Mouse (Mus musculus): ENCODE results near the gene Pfdn5. TPM values are rescaled to one million over a fixed set of nuclear protein-coding genes. Genes with fewer than 3 reads are reported as not detected.
A peak's percentile ranks its signal among the peaks of the same experiment; 100 is the strongest.
"Not testable (repeated sequence)": the region's sequence is repeated elsewhere in the genome, so short reads cannot be mapped to it uniquely, and the experiment has no call there.

Gene Pfdn5
- polyA plus RNA-seq, 1 experiment from 2014 or later, result 485 TPM

DNA sequence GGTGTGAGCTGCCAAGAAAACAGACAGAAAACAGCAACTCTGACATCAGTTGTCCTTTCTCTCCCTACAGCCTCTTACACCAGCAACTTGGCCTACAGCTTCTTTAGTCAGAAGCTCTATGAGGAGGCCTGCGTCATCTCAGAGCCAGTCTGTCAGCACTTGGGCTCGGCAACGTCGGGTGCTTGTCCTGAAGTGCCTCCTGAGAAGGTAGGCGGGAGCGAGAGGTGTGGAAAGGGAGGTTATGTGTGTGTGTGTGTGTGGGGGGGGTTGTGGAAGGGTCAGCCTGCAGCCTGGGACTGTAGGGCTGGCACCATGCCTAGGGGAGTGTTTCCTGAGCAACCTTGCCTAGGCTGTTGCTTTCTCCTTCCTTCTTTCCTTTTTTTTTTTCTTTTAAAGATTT lies 23.4 kb upstream of the Pfdn5 start:
- 94% methylated on average over 6 of the region's 6 CpGs for WGBS
- Histone ChIP-seq H3K4me1 (no peaks in the 10 kb centered on the region), H3K4me3 (replicated peaks) (no peak overlapping the region), H3K9ac (replicated peaks) (no peak overlapping the region), H3K4me2 (no peak overlapping the region), H3K27ac (replicated peaks) (no peak overlapping the region), H3K36me3 (0 out of 2 replicates have a peak, but pooled peaks cover 6% of the 10 kb centered on the region), H3K9me3 (replicated peaks) (no peaks in the 10 kb centered on the region), H3K27me3 (replicated peaks) (no peaks in the 10 kb centered on the region)
- no peak for ATAC-seq (ENCODE audit: low FRiP score)

- Histone ChIP-seq H3K4me2 (no peak overlapping the region), H3K9ac (replicated peaks) (no peak overlapping the region), H3K36me3 (0 out of 2 replicates have a peak, but pooled peaks cover 2% of the 10 kb centered on the region), H3K4me1 (no peaks in the 10 kb centered on the region), H3K27ac (replicated peaks) (no peak overlapping the region), H3K4me3 (replicated peaks) (no peak overlapping the region), H3K27me3 (replicated peaks) (no peaks in the 10 kb centered on the region), H3K9me3 (replicated peaks) (no peaks in the 10 kb centered on the region)
- ATAC-seq (ENCODE audit: low FRiP score), result no peak
- 89% methylated on average over 9 of the region's 9 CpGs for WGBS
Observed at GRCm38 (mm10) chr15:102308717-102309116, 17.2 kb upstream of the Pfdn5 start.

DNA sequence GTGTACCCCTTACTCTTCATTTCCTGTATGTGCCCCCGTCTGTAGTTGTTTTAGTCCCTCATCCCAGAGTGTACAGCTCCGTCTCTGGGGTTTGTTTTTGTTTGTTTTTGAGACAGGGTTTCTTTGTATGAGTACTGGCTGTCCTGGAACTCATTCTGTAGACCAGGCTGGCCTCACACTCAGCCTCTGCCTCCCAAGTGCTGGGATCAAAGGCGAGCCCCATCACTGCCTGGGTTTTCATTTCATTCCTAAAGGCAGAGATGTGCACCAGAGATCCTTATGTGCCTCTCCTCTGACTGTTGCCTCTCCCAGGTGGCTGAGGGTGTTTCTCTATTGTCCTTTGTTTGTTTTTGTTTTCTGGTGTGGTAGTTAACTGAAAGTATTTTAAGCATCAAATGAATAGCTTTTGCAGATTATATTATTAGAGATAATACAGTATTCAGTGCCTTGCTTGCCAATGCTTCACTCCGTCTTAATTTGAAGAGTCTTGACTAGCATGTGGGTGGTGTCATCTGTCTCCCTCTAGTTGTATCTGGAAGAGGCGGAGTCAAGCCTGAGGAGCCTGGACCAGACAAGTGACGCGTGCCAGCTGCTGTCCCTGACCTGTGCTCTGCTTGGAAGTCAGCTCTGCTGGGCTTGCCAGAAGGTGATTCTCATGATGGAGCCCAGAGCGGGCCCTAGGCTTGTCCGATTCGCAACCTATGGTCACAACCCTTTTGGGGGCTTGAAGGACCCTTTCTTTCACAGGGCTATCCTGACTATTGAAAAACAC lies 15.7 kb upstream of the Pfdn5 start:
- Histone ChIP-seq H3K27ac (replicated peaks) (no peak overlapping the region), H3K9me3 (replicated peaks) (no peaks in the 10 kb centered on the region), H3K4me3 (replicated peaks) (no peak overlapping the region), H3K36me3 (no peaks in the 10 kb centered on the region), H3K27me3 (replicated peaks) (no peaks in the 10 kb centered on the region), H3K9ac (replicated peaks) (no peak overlapping the region), H3K4me1 (no peaks in the 10 kb centered on the region), H3K4me2 (no peak overlapping the region)
- WGBS, result 90% methylated on average over 10 of the region's 10 CpGs
- no peak for ATAC-seq (ENCODE audit: low FRiP score)

DNA sequence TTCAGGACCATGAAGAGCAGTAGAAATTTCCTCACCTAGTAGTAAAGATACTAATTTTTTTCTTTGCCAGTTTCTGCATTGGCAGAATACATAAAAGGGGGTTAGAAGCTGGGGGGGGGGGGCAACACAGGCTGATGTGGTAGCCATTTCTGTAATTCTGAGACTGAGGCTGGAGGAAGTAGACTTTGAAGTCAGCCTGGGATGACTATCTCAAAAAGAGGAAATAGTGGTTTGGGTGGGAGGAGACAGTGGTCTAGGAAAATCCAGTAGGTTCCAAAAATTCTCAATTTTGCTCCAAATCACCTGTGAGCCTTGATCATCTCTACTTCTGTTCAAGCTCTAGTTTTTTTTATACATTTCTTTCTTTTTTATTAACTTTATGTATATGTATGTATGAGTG lies 14.4 kb upstream of the Pfdn5 start:
- Histone ChIP-seq H3K4me1 (no peaks in the 10 kb centered on the region), H3K9me3 (replicated peaks) (no peaks in the 10 kb centered on the region)
- ATAC-seq (ENCODE audit: low FRiP score), result no peak

GRCm38 (mm10) chr15:102315292-102315691 lies 10.6 kb upstream of the Pfdn5 start:
- Histone ChIP-seq H3K27ac (replicated peaks) (no peak overlapping the region), H3K27me3 (replicated peaks) (no peaks in the 10 kb centered on the region), H3K36me3 (no peaks in the 10 kb centered on the region), H3K4me1 (no peaks in the 10 kb centered on the region), H3K9ac (replicated peaks) (no peak overlapping the region), H3K9me3 (replicated peaks) (no peaks in the 10 kb centered on the region), H3K4me2 (no peak overlapping the region), H3K4me3 (replicated peaks) (no peak overlapping the region)
- 91% methylated on average over 8 of the region's 8 CpGs for WGBS
- no peak for ATAC-seq (ENCODE audit: low FRiP score)

More for the DNA sequence above, 14.4 kb upstream of the Pfdn5 start:
- Histone ChIP-seq H3K27me3 (replicated peaks) (no peaks in the 10 kb centered on the region), H3K27ac (replicated peaks) (no peak overlapping the region), H3K4me3 (replicated peaks) (no peak overlapping the region), H3K36me3 (no peaks in the 10 kb centered on the region), H3K4me2 (no peak overlapping the region), H3K9ac (replicated peaks) (no peak overlapping the region)

DNA sequence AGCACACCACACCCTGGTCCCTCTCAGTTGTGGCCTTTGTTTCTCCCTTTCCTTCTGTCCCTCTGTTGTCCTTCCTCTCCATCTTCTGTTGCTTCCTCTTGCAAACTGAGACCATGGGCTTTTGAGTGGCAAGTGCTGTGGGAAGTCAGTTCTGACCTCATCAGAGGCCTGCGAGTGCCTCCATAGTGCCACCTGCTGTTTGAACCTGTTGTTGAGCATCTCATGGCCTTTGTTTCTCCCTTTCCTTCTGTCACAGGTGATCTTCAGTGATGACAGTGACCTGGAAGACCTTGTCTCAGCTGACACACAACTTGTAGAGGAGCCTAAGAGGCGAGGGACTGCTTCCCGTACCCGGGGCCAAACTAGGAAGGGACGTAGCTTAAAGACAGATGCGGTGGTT lies 9.7 kb upstream of the Pfdn5 start:
- Histone ChIP-seq H3K4me1 (no peaks in the 10 kb centered on the region), H3K4me3 (replicated peaks) (no peak overlapping the region), H3K4me2 (no peak overlapping the region), H3K36me3 (no peaks in the 10 kb centered on the region), H3K9ac (replicated peaks) (no peak overlapping the region), H3K27me3 (replicated peaks) (no peaks in the 10 kb centered on the region), H3K27ac (replicated peaks) (no peak overlapping the region), H3K9me3 (replicated peaks) (no peaks in the 10 kb centered on the region)
- WGBS, result 88% methylated on average over 6 of the region's 6 CpGs
- no peak for ATAC-seq (ENCODE audit: low FRiP score)

DNA sequence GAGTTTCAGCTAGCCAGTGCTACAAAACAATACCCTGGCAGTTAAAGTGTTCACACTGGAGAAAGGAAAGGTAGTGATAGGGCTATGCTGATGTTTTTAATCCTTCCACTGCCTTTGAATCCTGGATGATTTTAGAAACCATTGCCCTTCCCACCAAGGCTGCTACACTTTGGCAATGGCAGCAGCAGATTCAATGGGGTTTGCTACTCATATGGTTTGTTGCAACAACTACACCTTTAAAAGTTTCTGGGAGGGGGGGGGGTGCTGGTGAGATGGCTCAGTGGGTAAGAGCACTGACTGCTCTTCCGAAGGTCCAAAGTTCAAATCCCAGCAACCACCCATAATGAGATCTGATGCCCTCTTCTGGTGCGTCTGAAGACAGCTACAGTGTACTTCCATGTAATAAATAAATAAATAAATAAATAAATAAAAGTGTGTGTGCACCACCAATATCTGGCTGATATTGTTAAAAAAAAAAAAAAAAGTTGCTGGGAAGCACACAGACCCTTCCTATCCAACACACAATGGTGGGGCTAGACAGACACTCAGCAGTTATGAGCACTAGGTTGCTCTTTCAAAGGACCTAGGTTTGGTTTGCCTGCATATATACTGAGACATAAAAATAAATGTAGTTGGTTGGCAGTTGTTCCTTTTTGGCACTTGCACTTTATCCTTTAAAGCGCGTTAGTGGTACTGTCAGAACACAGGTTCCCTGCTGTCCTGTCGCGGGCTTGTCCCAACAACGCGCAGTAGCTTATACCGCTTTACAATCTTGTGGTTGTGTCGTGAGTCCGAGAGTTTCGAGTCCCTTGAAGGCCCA lies 1.1 kb upstream of the Pfdn5 start:
- no peak overlapping the region for H3K9ac ChIP-seq (replicated peaks)
- peaks cover 16% of the 10 kb centered on the region for H3K36me3 ChIP-seq
- no peak for ATAC-seq (ENCODE audit: low FRiP score)
- peak overlapping the region; percentile 75 for H3K4me2 ChIP-seq
- no peaks in the 10 kb centered on the region for H3K27me3 ChIP-seq (replicated peaks)
- H3K4me1 ChIP-seq, result peaks cover 23% of the 10 kb centered on the region
- no peaks in the 10 kb centered on the region for H3K9me3 ChIP-seq (replicated peaks)
- 72% methylated on average over 12 of the region's 12 CpGs for WGBS
- H3K27ac ChIP-seq (replicated peaks), result no peak overlapping the region
- H3K4me3 ChIP-seq (replicated peaks), result no peak overlapping the region

DNA sequence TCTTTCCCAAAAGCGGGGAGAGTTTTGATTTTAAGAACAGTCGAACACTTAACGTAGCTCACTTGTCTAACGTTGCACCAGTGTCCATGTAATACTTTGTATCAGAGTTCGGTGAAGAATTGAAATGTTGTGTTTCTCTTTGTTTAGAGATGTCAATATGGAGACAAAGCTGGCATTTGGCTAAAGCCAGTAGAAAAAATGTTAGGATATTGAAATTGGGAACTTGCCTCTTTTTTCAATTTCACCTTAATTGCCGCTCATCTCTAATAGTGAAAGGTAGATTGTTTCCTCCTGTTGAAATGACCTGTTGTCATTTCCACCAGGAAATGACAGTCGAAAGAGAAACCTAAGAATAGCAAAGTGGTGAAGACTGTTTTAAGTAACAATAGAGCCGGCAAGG lies 976 bp downstream of the Pfdn5 start:
- no peak for ATAC-seq (ENCODE audit: low FRiP score)
- Histone ChIP-seq H3K27ac (replicated peaks) (no peak overlapping the region), H3K9ac (replicated peaks) (peak overlapping the region; percentile 85), H3K9me3 (replicated peaks) (no peaks in the 10 kb centered on the region), H3K27me3 (replicated peaks) (no peaks in the 10 kb centered on the region), H3K4me1 (peaks cover 31% of the 10 kb centered on the region), H3K4me3 (replicated peaks) (peak overlapping the region; percentile 86), H3K4me2 (peak overlapping the region; percentile 75), H3K36me3 (peaks cover 25% of the 10 kb centered on the region)
- WGBS, result 70% methylated on average over 8 of the region's 8 CpGs

- Histone ChIP-seq H3K36me3 (peaks cover 62% of the 10 kb centered on the region), H3K27me3 (replicated peaks) (no peaks in the 10 kb centered on the region), H3K4me2 (peak within 1 kb of the TSS; percentile 82), H3K4me1 (peaks cover 47% of the 10 kb centered on the region), H3K4me3 (replicated peaks) (peak within 1 kb of the TSS; percentile 63), H3K27ac (replicated peaks) (peak within 1 kb of the TSS; percentile 78), H3K9ac (replicated peaks) (peak within 1 kb of the TSS; percentile 68), H3K9me3 (replicated peaks) (no peaks in the 10 kb centered on the region)
- WGBS, result under 1% methylated on average over 30 of the region's 30 CpGs
- ATAC-seq (ENCODE audit: low FRiP score), result peak; percentile 94
Observed at GRCm38 (mm10) chr15:102331610-102332015, 5.7 kb downstream of the Pfdn5 start, which contains the start of gene Myg1. TSS of gene Myg1 (plus strand) at chr15:102331709.

DNA sequence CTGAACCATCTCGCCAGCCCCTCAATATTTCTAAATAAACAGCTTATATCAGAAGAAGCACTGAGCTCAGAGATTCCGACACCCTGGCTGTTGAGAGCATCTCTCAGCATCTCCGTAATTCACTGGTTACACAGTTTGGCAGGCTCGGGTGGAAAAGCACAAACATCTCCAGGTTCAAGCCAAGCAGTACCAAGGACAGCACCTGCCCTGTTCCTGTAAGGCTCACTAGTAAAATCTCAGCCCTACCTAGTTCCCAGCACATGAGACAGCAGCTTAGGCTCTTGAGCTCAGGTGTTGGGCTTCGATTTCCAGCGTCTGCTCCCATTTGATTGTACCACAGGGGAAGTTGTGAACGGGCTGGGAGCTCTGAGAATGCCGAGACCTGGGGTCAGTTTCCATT lies 9.3 kb downstream of the Pfdn5 start:
- ATAC-seq (ENCODE audit: low FRiP score), result no peak
- no peaks in the 10 kb centered on the region for H3K9me3 ChIP-seq (replicated peaks)
- peaks cover 29% of the 10 kb centered on the region for H3K4me1 ChIP-seq
- H3K36me3 ChIP-seq, result peaks cover 78% of the 10 kb centered on the region
- H3K9ac ChIP-seq (replicated peaks), result no peak overlapping the region
- no peaks in the 10 kb centered on the region for H3K27me3 ChIP-seq (replicated peaks)
- WGBS, result 89% methylated on average over 8 of the region's 8 CpGs
- H3K4me2 ChIP-seq, result no peak overlapping the region
- H3K4me3 ChIP-seq (replicated peaks), result no peak overlapping the region
- no peak overlapping the region for H3K27ac ChIP-seq (replicated peaks)

DNA sequence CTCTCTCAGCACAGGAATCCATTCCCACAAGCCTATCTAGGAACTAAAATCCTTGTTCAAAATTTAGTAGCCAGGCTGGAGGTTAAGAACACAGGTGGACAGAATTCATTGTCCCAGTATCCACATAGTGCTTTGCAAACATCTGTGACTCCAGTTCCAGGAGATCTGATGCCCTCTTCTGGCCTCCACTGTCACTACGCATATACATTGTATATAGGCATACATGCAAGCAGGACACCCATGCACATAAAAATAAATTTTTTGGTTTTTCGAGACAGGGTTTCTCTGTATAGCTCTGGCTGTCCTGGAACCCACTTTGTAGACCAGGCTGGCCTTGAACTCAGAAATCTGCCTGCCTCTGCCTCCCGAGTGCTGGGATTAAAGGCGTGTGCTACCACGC lies 10.0 kb downstream of the Pfdn5 start:
- ATAC-seq (ENCODE audit: low FRiP score); H3K9ac ChIP-seq (replicated peaks); H3K9me3 ChIP-seq (replicated peaks); H3K27ac ChIP-seq (replicated peaks); H3K4me2 ChIP-seq; H3K4me3 ChIP-seq (replicated peaks); H3K27me3 ChIP-seq (replicated peaks): not testable (repeated sequence)
- peaks cover 76% of the 10 kb centered on the region for H3K36me3 ChIP-seq
- 94% methylated on average over 5 of the region's 5 CpGs for WGBS
- peaks cover 27% of the 10 kb centered on the region for H3K4me1 ChIP-seq

GRCm38 (mm10) chr15:102336946-102337345 lies 11.0 kb downstream of the Pfdn5 start:
- Histone ChIP-seq H3K9me3 (replicated peaks) (no peaks in the 10 kb centered on the region), H3K9ac (replicated peaks) (no peak overlapping the region), H3K27ac (replicated peaks) (no peak overlapping the region), H3K4me1 (peaks cover 21% of the 10 kb centered on the region), H3K4me2 (no peak overlapping the region), H3K36me3 (peaks cover 76% of the 10 kb centered on the region), H3K4me3 (replicated peaks) (no peak overlapping the region), H3K27me3 (replicated peaks) (no peaks in the 10 kb centered on the region)
- ATAC-seq (ENCODE audit: low FRiP score), result no peak
- WGBS, result 95% methylated on average over 4 of the region's 4 CpGs
